Comparison of ENCODE assay signal across 34 mouse cellular contexts in genomic region chr3:92639854-92640253, GRCm38 (mm10). TPM values are rescaled to one million over a fixed set of nuclear protein-coding genes. Genes with fewer than 3 reads are reported as not detected.
"Had no signal": no experiment of that assay in that cellular context is flagged by ENCODE, and none has a peak within 500 bp of the region (broad histone marks: within the 10 kb centered on the region; RNA-seq: fewer than 3 reads in every experiment).

No protein-coding gene starts in this region.

- H3K27me3 ChIP-seq: embryonic facial prominence, embryonic 12.5 days; embryonic facial prominence, embryonic 13.5 days; embryonic facial prominence, embryonic 15.5 days; forebrain, embryonic 12.5 days; forebrain, embryonic 13.5 days; forebrain, embryonic 15.5 days had no signal

- H3K4me1 ChIP-seq: embryonic facial prominence, embryonic 12.5 days; embryonic facial prominence, embryonic 13.5 days; embryonic facial prominence, embryonic 15.5 days; forebrain, embryonic 10.5 days; forebrain, embryonic 12.5 days had no signal

- H3K27ac ChIP-seq: embryonic facial prominence, embryonic 12.5 days; embryonic facial prominence, embryonic 13.5 days; embryonic facial prominence, embryonic 15.5 days; forebrain, embryonic 10.5 days; forebrain, embryonic 12.5 days; forebrain, embryonic 13.5 days; forebrain, embryonic 15.5 days; gastrocnemius, adult 2 months; heart, adult 2 months had no signal

- DNase-seq: cerebellum, adult 2 months; cerebellum, adult 8-10 months; cerebellum, adult 9-10 months; cerebellum, adult 9-11 months; cerebellum, postnatal 10 days; cerebellum, postnatal 14 days; cerebellum, postnatal 25 days; cerebellum, postnatal 36 days; embryo, embryonic 11 days; forebrain, postnatal 0 days; gastrocnemius, adult 2 months; gastrocnemius, postnatal 10 days; gastrocnemius, postnatal 14 days; gastrocnemius, postnatal 25 days; gastrocnemius, postnatal 36 days; heart, adult 11 months; heart, adult 18-20 months; heart, adult 2 months had no signal

- H3K4me3 ChIP-seq: embryonic facial prominence, embryonic 12.5 days; embryonic facial prominence, embryonic 13.5 days; embryonic facial prominence, embryonic 15.5 days; erythroblast, embryonic 14.5 days; forebrain, embryonic 10.5 days; forebrain, embryonic 12.5 days; forebrain, embryonic 13.5 days; forebrain, embryonic 15.5 days; gastrocnemius, adult 2 months; heart, adult 2 months had no signal

- H3K36me3 ChIP-seq: embryonic facial prominence, embryonic 12.5 days; embryonic facial prominence, embryonic 13.5 days; embryonic facial prominence, embryonic 15.5 days; forebrain, embryonic 10.5 days; forebrain, embryonic 12.5 days; forebrain, embryonic 15.5 days had no signal

- H3K9me3 ChIP-seq: embryonic facial prominence, embryonic 12.5 days; embryonic facial prominence, embryonic 13.5 days; embryonic facial prominence, embryonic 15.5 days; forebrain, embryonic 10.5 days; forebrain, embryonic 12.5 days; forebrain, embryonic 13.5 days; forebrain, embryonic 15.5 days had no signal

RNA-seq across cellular contexts. Expression of gene Lce1a1, which starts 8.3 kb away (rescaled TPM):
- polyA plus RNA-seq: cerebellum, adult 2 months; cortical plate, adult 2 months; embryonic facial prominence, embryonic 11.5 days; embryonic facial prominence, embryonic 12.5 days; embryonic facial prominence, embryonic 13.5 days; embryonic facial prominence, embryonic 14.5 days; erythroblast, embryonic 14.5 days; forebrain, embryonic 10.5 days; forebrain, embryonic 11.5 days; forebrain, embryonic 12.5 days; forebrain, embryonic 13.5 days; forebrain, embryonic 14.5 days; forebrain, embryonic 15.5 days; forebrain, embryonic 16.5 days; forebrain, postnatal 0 days; frontal cortex, adult 2 months; gonadal fat pad, adult 2 months; heart, adult 2 months had no signal

RNA-seq across cellular contexts. Expression of gene Lce1b, which starts 16.9 kb away (rescaled TPM):
- polyA plus RNA-seq: cerebellum, adult 2 months; cortical plate, adult 2 months; embryonic facial prominence, embryonic 11.5 days; embryonic facial prominence, embryonic 12.5 days; embryonic facial prominence, embryonic 13.5 days; embryonic facial prominence, embryonic 14.5 days; erythroblast, embryonic 14.5 days; forebrain, embryonic 10.5 days; forebrain, embryonic 11.5 days; forebrain, embryonic 12.5 days; forebrain, embryonic 13.5 days; forebrain, embryonic 14.5 days; forebrain, embryonic 15.5 days; forebrain, embryonic 16.5 days; forebrain, postnatal 0 days; frontal cortex, adult 2 months; gonadal fat pad, adult 2 months; heart, adult 2 months had no signal

RNA-seq across cellular contexts. Expression of gene Lce6a, which starts 18.4 kb away (rescaled TPM):
- polyA plus RNA-seq: cerebellum, adult 2 months; cortical plate, adult 2 months; embryonic facial prominence, embryonic 11.5 days; embryonic facial prominence, embryonic 12.5 days; embryonic facial prominence, embryonic 13.5 days; embryonic facial prominence, embryonic 14.5 days; erythroblast, embryonic 14.5 days; forebrain, embryonic 10.5 days; forebrain, embryonic 11.5 days; forebrain, embryonic 12.5 days; forebrain, embryonic 13.5 days; forebrain, embryonic 14.5 days; forebrain, embryonic 15.5 days; forebrain, embryonic 16.5 days; forebrain, postnatal 0 days; frontal cortex, adult 2 months; heart, adult 2 months had no signal

RNA-seq across cellular contexts. Expression of gene Lce1a2, which starts 30.3 kb away (rescaled TPM):
- polyA plus RNA-seq: cerebellum, adult 2 months; cortical plate, adult 2 months; embryonic facial prominence, embryonic 11.5 days; embryonic facial prominence, embryonic 12.5 days; embryonic facial prominence, embryonic 13.5 days; erythroblast, embryonic 14.5 days; forebrain, embryonic 10.5 days; forebrain, embryonic 11.5 days; forebrain, embryonic 12.5 days; forebrain, embryonic 13.5 days; forebrain, embryonic 14.5 days; forebrain, embryonic 15.5 days; forebrain, embryonic 16.5 days; forebrain, postnatal 0 days; frontal cortex, adult 2 months; gonadal fat pad, adult 2 months; heart, adult 2 months had no signal

RNA-seq across cellular contexts. Expression of gene 2210017I01Rik, which starts 32.6 kb away (rescaled TPM):
- polyA plus RNA-seq: cerebellum, adult 2 months; cortical plate, adult 2 months; embryonic facial prominence, embryonic 11.5 days; embryonic facial prominence, embryonic 12.5 days; embryonic facial prominence, embryonic 13.5 days; embryonic facial prominence, embryonic 14.5 days; erythroblast, embryonic 14.5 days; forebrain, embryonic 10.5 days; forebrain, embryonic 11.5 days; forebrain, embryonic 12.5 days; forebrain, embryonic 13.5 days; forebrain, embryonic 14.5 days; forebrain, embryonic 15.5 days; forebrain, embryonic 16.5 days; forebrain, postnatal 0 days; frontal cortex, adult 2 months; gonadal fat pad, adult 2 months; heart, adult 2 months had no signal
